Mouse (Mus musculus) urinary bladder, postnatal 36 days (tissue): ENCODE results near the gene Sh2d3c.

Experiments
- DNase-seq, 2 experiments: peaks; one replicate each; pipeline ENCODE4 v3.0.0; 2022; ENCODE audit warnings: low spot score in 2 of 2, mixed read lengths in 1 of 2

Sh2d3c gene

GRCm38 (mm10) chr2:32694691-32695090 lies 26.2 kb upstream of the Sh2d3c start:
- no peak for DNase-seq

- DNase-seq = no peak
Observed at GRCm38 (mm10) chr2:32699680-32700079, 21.2 kb upstream of the Sh2d3c start.

- no peak for DNase-seq
Observed at GRCm38 (mm10) chr2:32700966-32701743, 19.7 kb upstream of the Sh2d3c start.

- no peak for DNase-seq
Observed at GRCm38 (mm10) chr2:32703046-32703445, 17.8 kb upstream of the Sh2d3c start.

GRCm38 (mm10) chr2:32704021-32704421 lies 16.8 kb upstream of the Sh2d3c start, which contains the start of gene Fpgs:
Gene Fpgs, minus strand, starts transcription at chr2:32704145.
- no peak for DNase-seq

GRCm38 (mm10) chr2:32705018-32705417 lies 15.8 kb upstream of the Sh2d3c start:
- no peak for DNase-seq

- no peak for DNase-seq
Observed at GRCm38 (mm10) chr2:32706971-32707370, 13.9 kb upstream of the Sh2d3c start.

GRCm38 (mm10) chr2:32708643-32709042 lies 12.2 kb upstream of the Sh2d3c start:
- DNase-seq = no peak

- no peak for DNase-seq
Observed at GRCm38 (mm10) chr2:32709521-32710137, 11.2 kb upstream of the Sh2d3c start.

GRCm38 (mm10) chr2:32710425-32710824 lies 10.4 kb upstream of the Sh2d3c start:
- no peak for DNase-seq

- no peak for DNase-seq
Observed at GRCm38 (mm10) chr2:32711301-32712056, 9.4 kb upstream of the Sh2d3c start.

- DNase-seq = peak; percentile 66 to 72
Observed at GRCm38 (mm10) chr2:32712108-32712551, 8.7 kb upstream of the Sh2d3c start.

GRCm38 (mm10) chr2:32712586-32712933 lies 8.3 kb upstream of the Sh2d3c start:
- peak; percentile 94 for DNase-seq

- peak; percentile 91 to 93 for DNase-seq
Observed at GRCm38 (mm10) chr2:32712934-32713817, 7.7 kb upstream of the Sh2d3c start, which contains the start of gene Cdk9. Gene Cdk9, minus strand, starts transcription at chr2:32713076.

- DNase-seq = no peak
Observed at GRCm38 (mm10) chr2:32714117-32714986, 6.5 kb upstream of the Sh2d3c start.

- DNase-seq = peak in 1 of 2 experiments; percentile 43
Observed at GRCm38 (mm10) chr2:32714987-32715425, 5.8 kb upstream of the Sh2d3c start.

GRCm38 (mm10) chr2:32718761-32719160 lies 2.1 kb upstream of the Sh2d3c start:
- no peak for DNase-seq

GRCm38 (mm10) chr2:32720053-32720452 lies 802 bp upstream of the Sh2d3c start:
- no peak for DNase-seq

GRCm38 (mm10) chr2:32722046-32722445 lies 1.2 kb downstream of the Sh2d3c start:
- no peak for DNase-seq

- no peak for DNase-seq
Observed at GRCm38 (mm10) chr2:32722581-32722980, 1.7 kb downstream of the Sh2d3c start.
